Mouse (Mus musculus): ENCODE measurements at regions not wholly inside any gene's neighbourhood (a gene's known extent, or its start where the extent isn't known, plus 50 kb on each side); places are given as distances from the start of the nearest gene placed in this dataset.

DNA sequence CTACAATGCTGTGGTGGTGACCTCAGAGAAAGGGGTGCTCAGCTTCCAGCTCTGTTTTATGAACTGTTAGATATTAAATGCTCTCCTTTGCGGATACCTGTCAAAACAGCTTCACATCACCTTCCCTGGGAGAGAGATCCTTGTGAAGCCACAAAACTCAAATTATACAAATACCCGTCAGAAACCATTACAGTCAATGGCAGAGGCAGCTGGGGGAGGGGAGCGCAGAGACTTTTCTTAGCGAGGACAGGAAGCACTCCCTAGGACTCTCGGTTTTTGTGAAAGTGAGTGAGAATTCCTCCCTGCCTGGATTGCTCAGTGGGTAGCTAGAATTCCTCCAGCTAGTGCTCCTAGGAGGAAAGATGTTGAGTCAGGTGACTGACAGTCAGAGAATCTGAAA is 161.0 kb downstream of the Bmp7 start:
- DNase-seq = no peak

- DNase-seq = no peak
Observed at GRCm38 (mm10) chr2:172782686-172783085, 157.4 kb downstream of the Bmp7 start.

DNA sequence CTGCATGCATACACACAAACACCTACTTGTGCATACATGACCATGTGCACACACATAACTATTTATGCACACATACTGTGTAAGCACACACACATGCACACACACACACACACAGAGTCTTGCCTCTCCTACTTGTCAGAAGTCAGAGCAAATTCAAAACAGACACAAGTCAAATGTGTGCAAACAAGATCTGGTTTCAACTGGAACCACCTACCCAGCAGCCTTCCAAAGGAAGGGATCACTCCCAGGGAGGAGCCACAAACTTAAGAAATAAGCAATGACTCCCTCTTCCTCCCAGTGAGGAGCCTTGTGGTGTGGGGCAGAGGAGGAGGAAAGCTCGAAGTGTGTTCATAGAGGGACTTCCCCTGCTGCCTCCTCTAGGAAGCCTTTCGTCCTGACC is 153.8 kb downstream of the Bmp7 start:
- DNase-seq = no peak

DNA sequence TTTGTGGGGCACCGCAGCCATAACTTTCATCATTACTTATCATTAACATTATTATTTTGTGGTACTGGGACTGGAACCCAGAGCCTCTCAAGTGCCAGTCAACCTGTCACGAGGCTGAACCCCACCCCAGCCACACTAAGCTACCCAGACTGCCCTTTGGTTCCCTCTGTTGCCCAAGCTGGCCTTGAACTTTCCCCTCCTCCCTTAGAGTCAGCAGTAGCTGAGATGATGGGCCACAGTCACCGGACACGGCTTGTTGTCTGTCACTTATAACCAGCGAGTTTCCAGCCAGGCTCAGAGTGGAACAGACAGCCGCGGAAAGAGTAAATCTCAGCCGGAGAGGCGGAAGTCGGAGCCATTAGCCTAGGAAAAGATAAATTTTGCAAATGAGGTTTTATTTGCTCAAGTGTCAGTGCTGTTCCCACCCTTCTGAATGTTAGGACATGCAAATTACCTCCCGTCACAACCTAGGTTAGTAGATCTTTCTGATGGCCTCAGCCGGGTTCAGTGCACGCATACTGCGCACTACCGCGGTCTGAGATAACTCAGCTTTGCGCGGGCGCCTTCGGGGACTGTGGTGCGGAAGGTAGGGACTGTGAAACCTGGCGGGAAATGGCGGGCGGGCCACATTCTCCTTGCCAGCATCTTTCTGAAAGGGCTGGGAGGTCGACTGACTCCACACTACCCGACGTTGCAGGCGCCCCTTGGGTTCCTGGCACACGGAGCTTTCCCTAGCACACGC is 152.7 kb downstream of the Bmp7 start:
- DNase-seq = no peak

- no peak for DNase-seq
Observed at GRCm38 (mm10) chr2:172789260-172789659, 150.9 kb downstream of the Bmp7 start.

GRCm38 (mm10) chr2:172792555-172792954 is 147.6 kb downstream of the Bmp7 start:
- no peak for DNase-seq

DNA sequence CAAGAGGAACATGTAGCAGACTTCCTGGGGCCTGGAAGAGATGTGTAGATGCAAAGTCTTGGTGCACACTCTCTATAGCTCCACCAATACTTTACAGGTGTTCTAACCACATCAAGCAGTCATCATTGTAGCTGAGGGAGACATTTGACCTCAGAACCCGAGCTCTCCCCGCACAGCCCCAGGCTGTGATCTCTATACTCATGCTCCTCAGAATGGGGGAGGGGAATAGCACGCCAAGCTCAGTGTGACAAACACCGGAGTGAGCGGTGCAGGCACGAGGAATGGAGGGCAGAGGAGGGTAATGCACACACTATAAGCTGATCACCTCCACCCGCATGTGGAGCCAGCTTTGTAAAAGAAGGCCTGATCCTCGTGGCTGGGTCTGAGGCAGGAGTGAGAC is 146.1 kb downstream of the Bmp7 start:
- DNase-seq = no peak

DNA sequence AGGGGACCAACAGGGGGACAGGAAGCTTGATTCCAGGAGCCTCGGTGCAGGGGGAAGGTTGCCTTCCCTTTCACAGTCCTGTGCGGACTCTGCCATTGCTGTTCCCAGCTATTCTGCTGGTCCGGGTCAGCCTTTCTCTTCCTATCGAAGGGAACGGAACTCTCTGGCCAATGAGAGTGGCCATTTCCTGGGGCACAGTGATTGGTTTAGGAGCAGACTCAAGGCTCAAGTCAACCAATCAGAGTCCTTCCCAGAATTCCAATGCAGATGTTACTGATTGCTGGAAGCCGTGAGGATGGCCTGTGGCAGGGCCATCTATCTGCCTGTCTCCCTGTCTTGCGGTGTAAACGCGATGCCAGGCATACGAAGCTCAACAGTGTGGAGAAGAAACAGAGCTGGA is 145.3 kb downstream of the Bmp7 start:
- no peak for DNase-seq

DNA sequence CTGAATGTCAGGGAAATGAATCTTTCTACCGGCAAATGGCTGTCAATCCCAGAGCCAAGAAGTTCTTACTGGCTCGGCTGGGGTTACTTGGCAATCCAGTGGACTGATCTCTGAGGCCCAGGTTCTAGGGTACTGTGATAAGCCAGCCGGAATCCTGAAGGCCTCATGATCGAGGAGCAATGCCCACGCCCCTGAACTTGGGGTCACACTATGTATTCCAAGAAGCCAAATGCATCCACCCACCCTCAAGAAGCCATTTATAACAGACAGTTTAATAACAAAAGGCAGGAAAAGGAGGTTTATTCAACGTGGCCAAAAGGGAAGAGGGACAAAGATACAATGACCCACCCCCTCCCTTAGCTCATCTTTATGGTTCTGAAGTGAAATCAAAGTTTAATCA is 144.0 kb downstream of the Bmp7 start:
- peak; percentile 73 for DNase-seq

- no peak for DNase-seq
Observed at GRCm38 (mm10) chr2:172796955-172797354, 143.2 kb downstream of the Bmp7 start.

- DNase-seq = no peak
Observed at GRCm38 (mm10) chr2:172799951-172800350, 140.2 kb downstream of the Bmp7 start.

DNA sequence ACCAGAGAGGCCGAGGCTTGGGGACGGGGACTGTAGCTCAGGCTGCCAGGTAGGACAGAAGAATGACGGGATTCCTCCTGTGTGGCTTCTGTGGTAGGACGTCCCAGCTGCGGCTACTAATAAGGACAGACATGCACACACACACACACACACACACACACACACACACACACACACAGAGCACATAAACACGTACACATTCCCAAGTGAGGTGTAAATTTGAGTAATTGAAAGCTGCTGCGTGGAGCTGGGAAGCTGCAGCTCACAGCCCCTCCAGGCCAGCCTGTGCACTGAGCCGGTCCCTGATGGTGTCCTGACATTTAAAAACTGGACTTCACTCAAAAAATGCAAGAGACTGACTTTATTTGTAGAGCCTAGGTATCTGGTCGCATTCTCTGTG is 139.3 kb downstream of the Bmp7 start:
- DNase-seq = no peak

- DNase-seq = no peak
Observed at GRCm38 (mm10) chr2:172801804-172802203, 138.3 kb downstream of the Bmp7 start.

DNA sequence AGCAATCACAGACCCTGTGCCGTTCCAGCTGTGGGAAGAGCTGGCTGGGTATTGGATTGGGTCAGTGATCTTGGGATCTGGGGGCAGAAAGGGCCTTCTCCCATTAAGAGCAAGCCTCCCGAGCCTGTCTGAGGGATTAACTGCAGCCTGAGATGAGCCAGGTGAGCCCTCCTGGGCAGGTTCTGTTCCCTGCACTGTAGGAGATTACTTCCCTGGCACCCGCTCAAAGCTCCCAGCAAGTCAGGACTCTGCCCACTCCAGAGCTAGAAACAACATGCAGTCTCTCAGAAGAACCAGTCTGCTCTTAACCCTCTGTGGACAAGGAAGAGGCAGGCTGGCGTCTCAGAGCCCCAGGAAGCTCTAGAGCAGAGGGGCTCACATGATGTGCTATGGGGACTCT is 132.7 kb downstream of the Bmp7 start:
- no peak for DNase-seq

DNA sequence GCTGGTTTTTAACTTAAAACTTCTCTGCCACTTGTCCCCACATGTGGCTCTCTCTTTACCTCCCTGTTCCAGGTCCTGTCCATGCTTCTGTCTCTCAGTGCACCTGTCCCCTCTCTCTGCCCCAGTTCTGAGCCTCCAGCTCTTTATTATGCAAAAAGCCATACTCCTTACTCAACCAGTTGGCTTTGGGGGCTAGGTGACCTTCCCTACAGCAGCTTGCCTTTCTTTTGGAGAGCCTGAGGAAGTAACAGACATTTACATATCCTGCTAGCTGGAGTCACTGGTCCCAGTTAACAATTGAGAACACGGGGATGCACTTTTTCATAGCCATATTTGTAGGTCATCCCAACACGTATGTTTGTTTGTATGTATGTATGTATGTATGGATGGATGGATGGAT is 130.8 kb downstream of the Bmp7 start:
- no peak for DNase-seq

DNA sequence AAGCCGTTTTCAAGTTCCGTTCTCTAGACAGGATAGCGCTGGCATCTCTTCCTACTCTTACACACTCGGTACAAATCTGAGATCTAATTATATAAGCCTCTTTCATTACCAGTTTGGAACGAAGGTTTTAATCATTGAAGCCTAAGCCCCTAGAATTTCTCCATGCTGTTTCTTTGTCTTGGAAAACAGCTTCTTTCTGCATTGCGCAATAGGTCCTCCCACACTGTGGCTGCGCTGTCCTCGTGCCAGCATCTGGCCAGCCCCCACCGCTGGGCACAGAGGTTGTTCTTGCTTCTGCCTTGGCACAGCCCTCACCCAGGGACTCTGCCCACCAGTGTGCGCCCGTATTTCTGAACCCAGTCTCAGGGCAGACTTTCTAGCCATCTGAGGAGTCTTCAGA is 126.8 kb downstream of the Bmp7 start:
- no peak for DNase-seq

GRCm38 (mm10) chr2:172813906-172814305 is 126.2 kb downstream of the Bmp7 start:
- DNase-seq = no peak

DNA sequence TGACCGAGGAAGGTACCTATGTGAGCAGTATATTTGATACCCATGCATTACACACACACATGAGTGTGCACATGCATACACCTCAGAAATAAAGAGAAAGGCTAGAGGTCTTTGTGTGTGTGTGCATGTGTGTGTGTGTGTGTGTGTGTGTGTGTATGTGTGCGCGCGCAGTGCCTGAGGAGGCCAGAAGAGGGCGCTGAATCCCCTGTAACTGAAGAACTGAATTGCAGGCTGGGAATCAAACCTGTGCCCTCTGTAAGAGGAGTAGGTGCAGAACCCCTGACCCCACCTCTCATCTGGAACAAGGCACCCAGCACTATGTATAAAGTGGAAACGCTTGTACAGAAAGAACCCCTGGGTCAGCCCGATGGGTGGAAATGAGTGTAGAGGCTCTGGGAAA is 125.0 kb downstream of the Bmp7 start:
- no peak for DNase-seq

GRCm38 (mm10) chr2:172817058-172817745 is 122.9 kb downstream of the Bmp7 start:
- DNase-seq = no peak

All from lung, postnatal 36 days (tissue).